Mouse (Mus musculus) adrenal gland, adult 8-10 months (tissue): Measurements from ENCODE around the gene Tapt1. TPM values are rescaled to one million over a fixed set of nuclear protein-coding genes. Genes with fewer than 3 reads are reported as not detected.

Experiments
- total RNA-seq, 4 experiments: library from RNA; stranded (reverse); gene quantifications; 2 replicates each; pipeline ENCODE4 v1.2.4; 2022

Gene Tapt1
- total RNA-seq, 4 experiments from 2014 or later = 42.0 to 84.9 (median 58.7) TPM

Other genes starting within 250 kb of the Tapt1 start
- not detected for gene Fgfbp1, start 244.8 kb downstream of the Tapt1 start, total RNA-seq
- 1 to 10 TPM; 2.1 to 5.4 (median 3.9) TPM for gene Prom1, start 124.6 kb downstream of the Tapt1 start, total RNA-seq